Mouse (Mus musculus): ENCODE measurements at regions not wholly inside any gene's neighbourhood (a gene's known extent, or its start where the extent isn't known, plus 50 kb on each side); places are given as distances from the start of the nearest gene placed in this dataset.

- ATAC-seq (replicated peaks; ENCODE audit: poor library complexity) = no peak
Observed at GRCm38 (mm10) chr3:39559460-39560041, 672.8 kb downstream of the Fat4 start.

DNA sequence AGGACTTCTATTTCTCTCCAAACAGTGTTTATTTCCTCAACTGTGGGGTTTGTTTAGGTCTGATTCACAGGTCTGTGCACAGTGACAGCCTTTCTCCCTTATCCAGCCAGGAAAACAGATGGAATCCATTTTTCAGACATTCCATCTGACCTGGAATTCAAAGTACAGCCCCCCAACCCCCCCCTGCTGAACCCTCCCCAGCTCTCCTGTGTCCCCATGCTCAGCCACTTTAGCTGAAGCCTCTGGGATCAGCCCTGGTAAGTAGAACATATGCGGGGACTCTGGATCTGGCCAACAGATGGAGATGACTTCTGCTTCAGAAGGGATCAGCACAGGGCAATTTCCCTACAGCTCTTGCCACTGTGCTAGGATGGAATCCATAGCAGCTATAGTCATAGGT lies 674.2 kb downstream of the Fat4 start:
- ATAC-seq (replicated peaks; ENCODE audit: poor library complexity) = no peak

DNA sequence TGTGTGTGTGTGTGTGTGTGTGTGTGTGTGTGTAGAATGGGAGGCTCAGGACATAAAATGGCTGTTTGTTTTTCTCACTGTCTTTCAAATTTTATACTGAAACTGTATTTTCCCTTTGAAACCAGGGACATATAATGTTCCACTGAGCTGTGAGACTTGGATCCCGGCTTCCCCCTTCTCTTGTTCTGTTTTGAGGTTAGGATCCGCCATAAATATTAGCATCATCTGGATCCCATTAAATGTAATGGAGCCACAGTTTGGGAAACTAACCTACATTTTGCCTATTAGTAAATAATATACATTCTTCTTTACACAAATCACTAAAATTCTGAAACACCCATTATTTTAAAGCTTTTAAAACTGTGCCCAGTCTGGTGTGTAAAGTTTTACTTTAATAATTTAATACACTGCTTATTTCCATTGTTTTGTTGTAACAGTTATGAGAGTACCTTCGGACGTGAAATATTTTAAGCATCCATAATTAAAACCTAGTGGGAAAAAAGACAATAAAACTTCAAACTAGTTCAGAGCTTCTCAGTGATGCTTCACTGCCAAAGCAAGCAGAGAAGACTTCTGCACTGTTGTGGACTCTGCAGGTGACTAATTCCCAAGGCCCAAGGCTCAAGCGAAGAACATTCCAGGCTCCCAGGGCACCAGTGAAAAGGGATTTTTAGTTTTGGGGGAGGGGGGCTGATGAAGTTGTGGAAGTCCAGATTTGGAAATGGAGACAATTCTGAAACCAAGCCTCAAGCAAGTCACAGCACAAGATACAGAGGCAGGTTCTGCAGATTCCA lies 684.9 kb downstream of the Fat4 start:
- no peak for ATAC-seq (replicated peaks; ENCODE audit: poor library complexity)

GRCm38 (mm10) chr3:39575200-39575599 lies 688.5 kb downstream of the Fat4 start:
- ATAC-seq (replicated peaks; ENCODE audit: poor library complexity) = no peak

GRCm38 (mm10) chr3:39591312-39591711 lies 704.6 kb downstream of the Fat4 start:
- ATAC-seq (replicated peaks; ENCODE audit: poor library complexity) = no peak

DNA sequence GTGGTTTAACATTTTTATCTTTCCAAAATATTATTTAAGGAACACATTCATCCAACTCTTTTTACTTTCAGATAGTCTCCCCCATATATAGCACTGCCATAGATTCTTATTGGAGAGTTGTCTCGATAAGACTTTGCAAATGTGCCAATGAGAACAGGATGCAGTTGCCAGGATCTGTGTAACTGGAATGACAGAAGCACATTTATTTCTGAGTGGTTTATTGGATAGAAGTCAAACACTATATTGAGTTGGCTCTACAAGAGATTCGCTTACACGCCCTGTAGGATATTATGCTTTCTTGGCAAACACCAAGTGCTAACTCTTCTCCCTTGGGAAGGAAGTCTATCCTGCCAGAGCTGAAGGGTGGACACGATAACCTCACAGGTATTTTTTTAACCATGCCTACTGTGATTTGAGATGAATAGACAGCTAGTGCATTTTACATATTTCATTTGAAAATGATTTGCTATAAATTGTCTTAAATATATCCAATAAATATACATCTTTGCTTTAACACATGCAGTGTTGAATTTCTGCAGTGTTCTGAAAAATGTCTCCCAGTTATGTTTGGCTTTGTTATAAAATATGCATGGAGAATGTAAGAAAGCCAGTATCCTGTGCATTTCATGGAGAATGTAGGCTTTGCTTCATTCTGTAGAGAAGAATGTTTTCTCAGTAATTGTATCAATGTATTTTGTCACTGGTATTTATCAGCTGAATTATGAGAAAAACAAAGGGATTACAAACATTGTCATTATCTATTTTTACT lies 705.8 kb downstream of the Fat4 start:
- no peak for ATAC-seq (replicated peaks; ENCODE audit: poor library complexity)

DNA sequence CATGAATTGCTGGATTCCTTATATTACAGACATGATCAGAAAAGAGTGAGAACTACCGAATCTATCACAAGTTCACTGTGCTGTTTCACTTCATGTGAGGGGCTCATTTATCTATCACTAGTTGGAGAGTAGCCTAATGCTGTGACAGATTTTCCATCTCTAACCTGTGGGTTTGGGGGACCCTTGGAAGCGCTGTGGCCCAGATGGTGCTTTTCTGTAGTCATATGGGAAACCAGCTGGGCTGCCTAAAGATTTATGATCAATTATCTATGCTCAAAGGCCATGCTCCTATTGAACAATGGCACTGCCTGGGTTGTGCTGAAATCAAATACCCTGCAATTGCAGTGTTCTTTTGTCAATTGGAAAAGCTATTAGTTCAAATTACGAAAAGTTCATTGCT lies 723.2 kb downstream of the Fat4 start:
- ATAC-seq (replicated peaks; ENCODE audit: poor library complexity) = no peak

DNA sequence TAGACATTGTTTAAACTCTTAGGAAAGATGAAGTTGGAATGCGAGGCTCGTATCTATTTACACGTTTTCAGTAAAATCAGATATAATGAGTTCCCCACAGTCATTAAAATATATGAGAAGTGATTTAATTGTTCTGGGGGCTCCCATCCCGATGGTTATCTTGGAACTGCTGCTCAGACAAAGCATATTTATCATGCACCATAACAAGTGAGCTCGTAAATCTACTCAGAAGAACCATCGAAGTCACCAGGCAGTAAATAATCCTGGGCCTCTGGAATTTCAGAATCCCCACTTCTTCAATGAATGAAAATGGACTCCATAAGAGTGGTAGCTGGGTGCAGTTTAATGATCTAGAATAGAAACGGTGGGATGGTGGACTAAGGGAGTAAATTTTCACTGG lies 725.7 kb downstream of the Fat4 start:
- no peak for ATAC-seq (replicated peaks; ENCODE audit: poor library complexity)

DNA sequence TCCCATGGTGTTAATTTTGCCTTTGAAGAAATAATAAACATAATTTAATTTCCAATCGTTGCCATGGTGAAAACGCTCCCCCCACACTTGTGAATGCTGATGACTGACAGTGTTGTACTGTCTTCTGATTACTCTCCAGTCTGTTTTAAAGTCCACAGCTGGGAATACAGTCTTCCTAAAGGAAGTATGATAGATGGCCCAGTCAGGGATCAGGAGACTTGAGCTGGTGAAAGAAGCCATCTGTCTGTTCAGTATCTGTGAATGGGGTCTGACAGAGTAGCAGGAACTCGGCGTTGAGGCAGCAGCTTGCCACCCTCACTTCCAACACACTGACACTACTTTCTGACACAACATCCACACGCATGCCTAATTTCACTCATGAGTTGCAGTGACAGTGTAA lies 751.2 kb downstream of the Fat4 start:
- ATAC-seq (replicated peaks; ENCODE audit: poor library complexity) = no peak

DNA sequence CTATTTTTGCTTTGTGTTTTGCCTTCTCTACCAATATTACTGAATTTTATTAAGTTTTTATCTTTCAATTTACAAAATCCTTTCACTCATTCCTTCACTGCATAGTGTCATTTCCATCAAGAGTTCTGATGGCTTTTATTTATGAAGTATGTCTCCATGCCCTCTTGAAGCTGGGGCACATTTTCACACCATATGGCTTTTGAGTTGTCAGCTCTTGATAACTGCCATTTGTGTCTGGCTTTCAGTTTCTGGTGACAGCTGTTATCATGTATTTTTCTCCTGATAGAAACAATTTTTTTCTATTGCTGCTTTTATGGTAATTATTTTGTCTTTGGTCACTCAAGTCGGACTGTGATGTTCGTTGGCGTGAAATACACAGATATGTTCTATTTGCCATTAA lies 756.5 kb downstream of the Fat4 start:
- no peak for ATAC-seq (replicated peaks; ENCODE audit: poor library complexity)

DNA sequence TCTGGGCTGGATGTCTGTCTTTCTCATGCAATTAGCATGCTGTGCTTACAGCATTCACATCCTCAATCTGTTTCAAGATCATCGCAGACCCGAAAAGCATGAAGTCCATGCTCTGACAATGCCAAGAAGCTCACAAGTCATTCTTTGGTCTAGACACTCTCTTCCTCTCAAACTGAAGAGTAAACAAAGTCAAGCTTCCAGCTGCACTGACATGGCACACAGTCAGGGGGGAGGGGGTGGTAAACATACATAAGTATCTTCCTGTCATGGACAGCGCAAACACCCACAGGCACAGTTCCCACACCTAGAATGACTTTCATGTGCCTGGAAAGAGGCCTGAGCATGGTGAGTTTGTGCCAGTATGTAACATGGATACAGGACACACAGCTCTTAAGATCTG lies 780.1 kb downstream of the Fat4 start:
- ATAC-seq (replicated peaks; ENCODE audit: poor library complexity) = no peak

- no peak for ATAC-seq (replicated peaks; ENCODE audit: poor library complexity)
Observed at GRCm38 (mm10) chr3:39669145-39669544, 782.4 kb downstream of the Fat4 start.

- no peak for ATAC-seq (replicated peaks; ENCODE audit: poor library complexity)
Observed at GRCm38 (mm10) chr3:39673997-39674396, 787.3 kb downstream of the Fat4 start.

- ATAC-seq (replicated peaks; ENCODE audit: poor library complexity) = no peak
Observed at GRCm38 (mm10) chr3:39674927-39675326, 788.2 kb downstream of the Fat4 start.

DNA sequence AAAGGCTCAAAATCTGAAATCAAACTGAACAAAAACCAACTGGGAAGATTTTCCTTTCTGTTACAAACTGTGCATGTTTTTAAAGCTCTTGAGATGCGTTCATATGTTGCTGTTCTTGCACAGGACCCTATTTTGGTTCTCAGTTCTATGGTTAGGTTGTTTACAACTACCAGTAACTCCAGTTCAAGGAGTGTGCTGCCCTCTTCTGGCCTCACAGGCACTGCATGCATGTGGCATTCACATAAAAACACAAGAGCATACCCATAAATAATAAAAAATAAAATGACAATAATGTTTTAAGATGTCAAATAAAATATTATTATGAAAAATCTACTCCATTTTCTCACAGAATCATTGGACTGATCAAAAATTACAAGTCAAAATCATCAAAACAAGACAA lies 818.9 kb downstream of the Fat4 start:
- ATAC-seq (replicated peaks; ENCODE audit: poor library complexity) = no peak

DNA sequence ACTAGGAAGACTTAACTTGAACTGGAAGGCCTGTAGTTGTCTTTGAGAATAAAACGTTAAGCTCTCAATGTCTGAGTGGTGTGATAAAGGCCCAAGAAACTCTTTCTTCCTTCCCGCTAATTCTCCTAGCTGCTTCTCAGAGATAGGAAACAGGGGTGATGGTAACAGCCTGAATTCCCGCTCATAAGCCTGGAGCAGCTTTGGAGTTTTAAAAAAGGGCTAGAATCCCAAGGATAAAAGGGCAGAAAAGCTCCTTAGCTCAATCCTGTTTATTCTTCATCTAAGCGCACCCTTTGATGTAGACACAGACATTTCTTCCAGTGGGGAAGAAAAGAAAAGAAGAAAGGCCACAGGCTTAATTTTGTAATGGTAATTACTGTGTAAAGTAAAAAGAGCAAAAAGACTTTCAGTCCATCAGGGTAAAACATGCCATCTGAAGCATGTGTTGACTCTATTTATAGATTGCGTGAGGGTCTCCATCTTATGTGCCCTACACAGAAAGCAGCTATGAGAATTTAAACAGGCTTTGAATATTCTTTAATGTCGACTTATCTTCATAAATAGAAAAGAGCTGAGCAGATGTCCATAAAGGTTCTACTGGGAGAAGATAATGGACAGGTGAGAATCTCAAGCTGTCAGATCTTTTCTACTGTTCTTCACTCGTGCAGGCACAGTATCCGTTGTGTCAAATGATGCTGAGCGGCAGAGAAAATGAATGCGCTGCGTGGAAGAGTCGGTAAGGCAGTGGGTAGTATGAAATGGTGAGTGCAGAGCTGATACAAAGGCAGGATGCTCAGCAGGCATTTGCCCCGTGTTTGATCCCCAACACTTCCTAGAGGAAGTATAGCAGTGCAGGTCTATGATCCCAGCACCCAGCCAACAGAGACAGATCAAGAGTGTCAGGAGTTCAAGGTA lies 818.0 kb upstream of the Intu start:
- no peak for ATAC-seq (replicated peaks; ENCODE audit: poor library complexity)

- ATAC-seq (replicated peaks; ENCODE audit: poor library complexity) = no peak
Observed at GRCm38 (mm10) chr3:39714056-39714592, 817.0 kb upstream of the Intu start.

- ATAC-seq (replicated peaks; ENCODE audit: poor library complexity) = no peak
Observed at GRCm38 (mm10) chr3:39718946-39719545, 812.0 kb upstream of the Intu start.

GRCm38 (mm10) chr3:39725755-39726154 lies 805.3 kb upstream of the Intu start:
- ATAC-seq (replicated peaks; ENCODE audit: poor library complexity) = no peak

DNA sequence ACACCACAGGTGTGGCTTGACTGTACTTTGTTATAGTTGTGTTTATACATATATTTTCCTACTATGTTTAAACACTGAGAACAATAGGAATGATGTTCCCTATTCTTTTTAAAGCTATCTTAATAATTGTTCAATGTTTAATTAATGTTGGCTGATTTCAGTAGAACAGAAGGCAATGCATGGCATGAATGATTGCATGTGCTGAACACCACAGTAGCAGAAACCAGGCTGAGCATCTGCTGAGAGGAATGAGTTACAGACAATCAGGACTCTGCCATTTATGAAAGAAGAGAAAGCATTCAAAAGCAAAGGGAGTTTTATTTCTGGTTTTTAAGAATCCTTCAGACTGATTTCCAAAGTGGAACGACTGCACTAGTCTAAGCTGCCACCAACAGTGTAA lies 794.4 kb upstream of the Intu start:
- no peak for ATAC-seq (replicated peaks; ENCODE audit: poor library complexity)
